Mouse (Mus musculus): ENCODE measurements around the gene Gm42417. TPM values are rescaled to one million over a fixed set of nuclear protein-coding genes. Genes with fewer than 3 reads are reported as not detected.
A peak's percentile ranks its signal among the peaks of the same experiment; 100 is the strongest.

The Gm42417 gene
- polyA plus RNA-seq (2014; fragmentation: Nextera tagmentation; extraction: Ambion mirVana) = 0.23 and 1.1 TPM in 2 replicates

DNA sequence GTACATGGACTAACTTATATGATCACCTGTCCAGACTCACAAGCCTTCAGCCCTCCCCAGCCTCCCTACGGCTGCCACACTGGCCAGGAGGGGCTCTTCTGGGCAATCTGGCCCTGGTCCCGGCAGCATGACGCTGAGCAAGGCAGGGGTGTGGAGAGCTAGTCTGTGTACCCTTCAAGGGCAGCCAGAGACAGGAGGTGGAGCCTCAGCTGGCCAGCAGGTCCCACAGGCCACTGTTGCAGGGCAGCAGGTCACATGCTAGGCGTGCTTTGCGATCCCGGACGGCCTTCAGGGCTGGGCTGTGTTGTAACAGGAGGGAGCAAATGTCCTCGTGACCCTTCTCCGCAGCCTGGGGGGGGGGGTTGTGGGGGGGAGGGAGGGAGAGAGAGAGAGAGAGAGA, at the start of gene Gm42417:
TSS of gene Gm42417 (minus strand) at position 244 of the 400 bp plus-strand sequence.
- no peak for ATAC-seq (ENCODE audit: low FRiP score)
- no peaks in the 10 kb centered on the region for H3K4me1 ChIP-seq (replicated peaks; ENCODE audit: control insufficient read depth, insufficient read depth, low read length)
- H3K27ac ChIP-seq = no peak within 1 kb of the TSS
- no peak within 1 kb of the TSS for H3K4me2 ChIP-seq (replicated peaks)
- 57% methylated on average over 9 of the region's 9 CpGs for WGBS
- H3K27me3 ChIP-seq (ENCODE audit: control insufficient read depth, insufficient read depth, low read length) = no peaks in the 10 kb centered on the region
- H3K4me3 ChIP-seq (replicated peaks; ENCODE audit: low read length) = no peak within 1 kb of the TSS
- no peaks in the 10 kb centered on the region for H3K9me3 ChIP-seq (ENCODE audit: control insufficient read depth, low read length)
- peaks cover 34% of the 10 kb centered on the region for H3K36me3 ChIP-seq (replicated peaks; ENCODE audit: control insufficient read depth, insufficient read depth)
- no peak for DNase-seq (ENCODE audit: low spot score)
- H3K9ac ChIP-seq = no peak within 1 kb of the TSS

DNA sequence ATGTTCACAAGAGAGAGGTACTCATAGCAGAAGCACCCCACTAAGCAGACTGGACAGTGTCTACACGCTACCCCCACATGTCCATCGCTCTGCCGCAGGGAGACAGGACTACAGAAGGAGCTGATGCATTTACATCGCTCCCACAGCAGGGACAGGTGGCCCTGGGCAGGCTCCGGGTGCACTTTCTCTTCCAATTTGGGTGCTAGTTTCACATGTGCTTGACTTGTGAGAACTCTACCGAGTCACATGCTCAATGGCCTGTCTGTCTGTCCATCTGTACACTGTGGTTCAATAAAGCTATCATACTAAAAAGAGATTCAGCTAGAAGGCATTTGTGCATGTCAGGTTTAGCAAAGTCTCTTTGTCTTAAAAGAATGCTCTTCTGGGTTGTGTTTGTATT, 48.6 kb upstream of the Gm42417 start:
- no peak overlapping the region for H3K27ac ChIP-seq
- DNase-seq (ENCODE audit: low spot score) (no peak), ATAC-seq (ENCODE audit: low FRiP score) (no peak)
- WGBS = 91% methylated on average over 6 of the region's 6 CpGs
- no peak overlapping the region for H3K9ac ChIP-seq
- H3K4me1 ChIP-seq (replicated peaks; ENCODE audit: control insufficient read depth, insufficient read depth, low read length) = peaks cover 21% of the 10 kb centered on the region
- no peaks in the 10 kb centered on the region; the same call in 1 of the 2 replicates for H3K27me3 ChIP-seq (ENCODE audit: control insufficient read depth, insufficient read depth, low read length)
- no peak overlapping the region for H3K4me3 ChIP-seq (replicated peaks; ENCODE audit: low read length)
- no peaks in the 10 kb centered on the region for H3K36me3 ChIP-seq (replicated peaks; ENCODE audit: control insufficient read depth, insufficient read depth)
- no peaks in the 10 kb centered on the region for H3K9me3 ChIP-seq (ENCODE audit: control insufficient read depth, low read length)
- no peak overlapping the region for H3K4me2 ChIP-seq (replicated peaks)

DNA sequence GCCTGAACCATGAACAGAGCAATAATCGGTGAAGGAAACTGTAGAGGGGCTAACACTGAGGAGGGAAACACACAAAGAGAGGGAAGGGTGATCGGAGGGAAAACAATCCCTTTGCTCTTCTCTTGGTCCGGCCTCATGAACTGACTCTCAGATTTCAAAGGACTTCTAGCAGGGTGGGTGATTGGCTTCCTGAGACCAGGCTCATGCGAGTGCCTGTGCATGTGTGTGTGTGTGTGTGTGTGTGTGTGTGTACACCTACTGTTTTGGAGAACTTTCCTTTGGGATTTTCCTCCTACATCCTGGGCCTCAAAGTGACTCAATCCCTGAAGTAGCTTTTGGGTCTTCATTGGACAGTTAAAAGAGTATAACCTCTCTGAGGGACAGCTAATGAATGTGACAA, 47.1 kb upstream of the Gm42417 start:
- DNase-seq (ENCODE audit: low spot score) (no peak), ATAC-seq (ENCODE audit: low FRiP score) (no peak)
- WGBS = 46% methylated on average over 4 of the region's 4 CpGs
- no peaks in the 10 kb centered on the region for H3K9me3 ChIP-seq (ENCODE audit: control insufficient read depth, low read length)
- no peak overlapping the region for H3K4me2 ChIP-seq (replicated peaks)
- H3K9ac ChIP-seq = no peak overlapping the region
- H3K27ac ChIP-seq = no peak overlapping the region
- H3K4me1 ChIP-seq (replicated peaks; ENCODE audit: control insufficient read depth, insufficient read depth, low read length) = peaks cover 21% of the 10 kb centered on the region
- no peaks in the 10 kb centered on the region; the same call in 1 of the 2 replicates for H3K27me3 ChIP-seq (ENCODE audit: control insufficient read depth, insufficient read depth, low read length)
- no peak overlapping the region for H3K4me3 ChIP-seq (replicated peaks; ENCODE audit: low read length)
- H3K36me3 ChIP-seq (replicated peaks; ENCODE audit: control insufficient read depth, insufficient read depth) = no peaks in the 10 kb centered on the region

DNA sequence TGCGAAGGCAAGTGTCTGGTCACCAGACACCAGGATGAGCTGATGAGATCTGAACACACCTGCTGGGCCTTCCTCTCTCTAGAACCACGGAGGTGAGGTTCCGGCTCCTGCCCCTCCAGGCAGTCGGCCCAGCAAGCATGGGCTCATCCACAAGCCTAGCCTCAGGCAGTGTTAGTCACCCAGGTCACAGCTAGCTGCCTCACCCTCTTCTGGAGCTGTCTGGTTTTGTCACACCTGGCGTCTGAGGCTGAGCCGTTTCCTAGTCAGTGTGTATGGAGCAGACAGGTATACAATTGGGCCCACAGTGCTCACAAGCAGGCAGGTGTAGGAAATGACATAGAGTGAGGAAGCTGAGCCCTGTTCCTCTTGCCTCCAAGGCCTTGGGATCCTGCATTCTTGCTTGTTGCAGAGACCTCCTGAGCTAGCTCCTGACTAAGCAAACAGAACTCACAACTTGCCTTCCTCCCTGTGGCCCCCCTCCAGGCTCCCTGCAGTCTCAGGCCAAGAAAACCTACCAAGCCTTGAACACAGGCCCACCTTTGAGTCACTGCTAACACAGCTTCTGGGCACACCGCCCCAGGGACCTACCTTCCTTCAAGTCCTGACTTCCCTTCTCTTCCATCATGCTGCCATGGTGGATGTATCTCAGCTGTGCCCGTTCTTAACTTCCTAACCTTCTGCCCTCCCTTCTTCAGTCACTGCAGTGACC, 44.3 kb upstream of the Gm42417 start:
- Histone ChIP-seq H3K27me3 (ENCODE audit: control insufficient read depth, insufficient read depth, low read length) (no peaks in the 10 kb centered on the region; the same call in 1 of the 2 replicates), H3K9ac (no peak overlapping the region), H3K4me1 (replicated peaks; ENCODE audit: control insufficient read depth, insufficient read depth, low read length) (peaks cover 21% of the 10 kb centered on the region), H3K9me3 (ENCODE audit: control insufficient read depth, low read length) (no peaks in the 10 kb centered on the region), H3K27ac (no peak overlapping the region), H3K4me2 (replicated peaks) (no peak overlapping the region), H3K36me3 (replicated peaks; ENCODE audit: control insufficient read depth, insufficient read depth) (no peaks in the 10 kb centered on the region), H3K4me3 (replicated peaks; ENCODE audit: low read length) (no peak overlapping the region)
- ATAC-seq (ENCODE audit: low FRiP score) = no peak
- 83% methylated on average over 8 of the region's 8 CpGs for WGBS
- no peak for DNase-seq (ENCODE audit: low spot score)

DNA sequence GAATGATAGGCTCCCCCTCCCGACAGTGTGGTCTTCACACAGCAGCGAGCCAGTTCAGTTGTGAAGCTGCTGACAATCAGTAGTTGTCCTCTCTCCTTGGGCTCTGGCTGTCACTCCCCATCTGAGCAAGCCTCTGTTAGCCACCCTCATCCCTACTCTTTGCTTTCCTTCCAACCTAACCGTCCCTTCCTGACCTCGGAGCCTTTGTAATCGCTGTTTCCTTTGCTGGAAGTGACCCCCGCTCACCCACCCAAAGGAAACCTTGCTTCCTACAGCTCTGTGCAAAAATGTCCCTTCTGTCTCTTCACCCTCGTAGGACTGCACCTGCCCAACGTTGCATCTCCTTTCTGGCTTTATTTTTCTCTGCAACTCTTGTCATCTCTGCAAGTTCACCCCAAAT, 43.0 kb upstream of the Gm42417 start:
- no peak for DNase-seq (ENCODE audit: low spot score)
- WGBS = 81% methylated on average over 8 of the region's 8 CpGs
- ATAC-seq (ENCODE audit: low FRiP score) = no peak
- H3K9ac ChIP-seq = no peak overlapping the region
- peaks cover 17% of the 10 kb centered on the region for H3K4me1 ChIP-seq (replicated peaks; ENCODE audit: control insufficient read depth, insufficient read depth, low read length)
- H3K27me3 ChIP-seq (ENCODE audit: control insufficient read depth, insufficient read depth, low read length) = no peaks in the 10 kb centered on the region; the same call in 1 of the 2 replicates
- H3K4me3 ChIP-seq (replicated peaks; ENCODE audit: low read length) = no peak overlapping the region
- no peaks in the 10 kb centered on the region for H3K9me3 ChIP-seq (ENCODE audit: control insufficient read depth, low read length)
- H3K36me3 ChIP-seq (replicated peaks; ENCODE audit: control insufficient read depth, insufficient read depth) = no peaks in the 10 kb centered on the region
- no peak overlapping the region for H3K27ac ChIP-seq
- H3K4me2 ChIP-seq (replicated peaks) = no peak overlapping the region

DNA sequence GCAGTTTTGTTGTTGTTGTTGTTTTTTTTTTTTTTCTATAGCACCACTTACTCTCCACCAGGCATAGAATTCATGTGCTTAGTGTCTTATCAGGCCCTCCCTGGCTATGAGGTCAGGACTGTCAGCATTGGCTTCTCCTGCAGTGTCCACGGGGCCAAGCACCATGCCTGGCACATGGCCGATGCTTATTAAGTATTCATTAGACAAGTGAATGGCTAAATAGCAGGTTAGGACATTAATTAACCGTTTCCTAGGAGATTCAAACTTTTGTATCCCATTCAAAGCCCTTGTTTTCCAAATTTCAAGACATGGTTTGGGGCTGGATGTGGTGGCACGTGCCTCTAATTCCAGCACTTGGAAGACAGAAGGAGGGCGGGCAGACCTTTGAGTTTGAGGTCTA, 42.0 kb upstream of the Gm42417 start:
- H3K27me3 ChIP-seq (ENCODE audit: control insufficient read depth, insufficient read depth, low read length) = no peaks in the 10 kb centered on the region; the same call in 1 of the 2 replicates

DNA sequence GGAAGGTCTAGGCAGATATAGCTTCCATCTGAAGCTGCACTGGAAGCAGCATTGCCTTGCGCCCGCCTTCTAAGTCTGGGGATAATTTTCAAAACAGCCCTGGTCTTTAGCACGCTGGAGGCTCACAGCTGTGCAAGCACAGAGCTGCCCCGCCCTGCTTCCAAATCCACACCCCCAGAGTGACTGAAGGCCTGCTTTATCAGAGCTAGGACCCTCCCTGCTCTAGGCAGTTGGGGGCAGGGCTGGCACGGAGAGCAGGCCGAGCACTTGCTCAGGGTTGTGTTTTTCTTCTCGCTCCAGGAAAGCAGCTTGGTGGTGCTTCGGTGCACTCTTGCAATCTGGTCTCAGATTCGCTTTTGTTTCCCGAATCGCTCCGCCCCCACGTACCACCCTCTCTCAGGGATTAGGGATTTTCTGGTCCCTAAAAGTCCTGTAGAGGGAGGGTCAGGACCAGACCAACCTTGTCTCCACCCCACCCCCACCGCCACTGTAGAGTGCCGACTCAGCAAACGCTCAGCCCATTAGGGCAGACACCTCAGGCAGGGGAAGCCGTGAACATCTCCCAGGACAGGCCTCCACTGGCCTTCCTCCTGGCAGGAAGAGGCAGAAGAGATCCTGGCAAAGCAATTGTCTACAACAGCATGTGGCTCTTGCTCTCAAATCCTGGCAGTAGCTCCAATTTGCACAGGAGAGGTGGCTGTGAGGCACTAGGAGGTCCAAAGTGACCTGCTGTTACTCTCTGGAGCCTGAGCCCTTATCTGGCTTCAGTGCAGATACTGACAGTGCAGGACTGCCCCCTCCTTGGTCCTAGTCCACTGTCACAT, 41.4 kb upstream of the Gm42417 start:
- peak overlapping the region; percentile 38 for H3K4me2 ChIP-seq (replicated peaks)
- H3K36me3 ChIP-seq (replicated peaks; ENCODE audit: control insufficient read depth, insufficient read depth) = no peaks in the 10 kb centered on the region
- peak overlapping the region; percentile 88 for H3K27ac ChIP-seq
- 2% methylated on average over 17 of the region's 17 CpGs for WGBS
- 0 out of 2 replicates have a peak overlapping the region, but pooled peaks have one; percentile 3 for H3K4me3 ChIP-seq (replicated peaks; ENCODE audit: low read length)
- DNase-seq (ENCODE audit: low spot score) (peak; percentile 70), ATAC-seq (ENCODE audit: low FRiP score) (peak; percentile 84)
- H3K4me1 ChIP-seq (replicated peaks; ENCODE audit: control insufficient read depth, insufficient read depth, low read length) = peaks cover 17% of the 10 kb centered on the region
- H3K27me3 ChIP-seq (ENCODE audit: control insufficient read depth, insufficient read depth, low read length) = no peaks in the 10 kb centered on the region; the same call in 1 of the 2 replicates
- peak overlapping the region; percentile 25 for H3K9ac ChIP-seq
- no peaks in the 10 kb centered on the region for H3K9me3 ChIP-seq (ENCODE audit: control insufficient read depth, low read length)

More for the DNA sequence above, 42.0 kb upstream of the Gm42417 start:
- ATAC-seq (ENCODE audit: low FRiP score) = no peak
- Histone ChIP-seq H3K36me3 (replicated peaks; ENCODE audit: control insufficient read depth, insufficient read depth) (no peaks in the 10 kb centered on the region), H3K9ac (0 out of 2 replicates have a peak overlapping the region, but pooled peaks have one; percentile 25), H3K9me3 (ENCODE audit: control insufficient read depth, low read length) (no peaks in the 10 kb centered on the region), H3K4me3 (replicated peaks; ENCODE audit: low read length) (no peak overlapping the region), H3K27ac (peak overlapping the region; percentile 88), H3K4me1 (replicated peaks; ENCODE audit: control insufficient read depth, insufficient read depth, low read length) (peaks cover 17% of the 10 kb centered on the region), H3K4me2 (replicated peaks) (no peak overlapping the region)
- WGBS = 44% methylated on average over 5 of the region's 5 CpGs
- DNase-seq (ENCODE audit: low spot score) = no peak

DNA sequence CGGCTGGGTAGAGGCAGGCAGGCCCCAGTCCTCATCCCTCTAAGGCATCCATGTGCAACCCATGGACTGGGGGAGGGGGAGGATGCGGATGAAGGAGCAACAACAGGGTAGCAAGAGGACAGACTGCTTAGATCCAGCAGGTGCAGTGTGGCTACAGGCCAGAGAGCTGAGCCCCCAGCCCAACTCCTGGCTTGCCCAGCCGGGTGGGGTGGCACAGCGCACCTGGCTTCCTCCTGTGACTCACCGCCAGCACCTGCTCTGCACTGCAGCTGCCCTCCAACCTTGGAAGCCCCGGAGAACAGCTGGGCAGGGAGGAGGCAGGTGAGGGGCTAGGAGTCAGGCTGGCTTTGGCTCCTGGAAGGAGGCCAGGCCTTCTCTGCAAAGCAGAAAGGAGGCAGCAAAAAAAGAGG, 40.8 kb upstream of the Gm42417 start:
- Histone ChIP-seq H3K36me3 (replicated peaks; ENCODE audit: control insufficient read depth, insufficient read depth) (no peaks in the 10 kb centered on the region), H3K9me3 (ENCODE audit: control insufficient read depth, low read length) (no peaks in the 10 kb centered on the region), H3K27me3 (ENCODE audit: control insufficient read depth, insufficient read depth, low read length) (no peaks in the 10 kb centered on the region), H3K27ac (peak overlapping the region; percentile 88), H3K9ac (peak overlapping the region; percentile 25), H3K4me3 (replicated peaks; ENCODE audit: low read length) (no peak overlapping the region), H3K4me2 (replicated peaks) (peak overlapping the region; percentile 38), H3K4me1 (replicated peaks; ENCODE audit: control insufficient read depth, insufficient read depth, low read length) (peaks cover 17% of the 10 kb centered on the region)
- DNase-seq (ENCODE audit: low spot score) (no peak), ATAC-seq (ENCODE audit: low FRiP score) (peak; percentile 59)
- 21% methylated on average over 6 of the region's 6 CpGs for WGBS

DNA sequence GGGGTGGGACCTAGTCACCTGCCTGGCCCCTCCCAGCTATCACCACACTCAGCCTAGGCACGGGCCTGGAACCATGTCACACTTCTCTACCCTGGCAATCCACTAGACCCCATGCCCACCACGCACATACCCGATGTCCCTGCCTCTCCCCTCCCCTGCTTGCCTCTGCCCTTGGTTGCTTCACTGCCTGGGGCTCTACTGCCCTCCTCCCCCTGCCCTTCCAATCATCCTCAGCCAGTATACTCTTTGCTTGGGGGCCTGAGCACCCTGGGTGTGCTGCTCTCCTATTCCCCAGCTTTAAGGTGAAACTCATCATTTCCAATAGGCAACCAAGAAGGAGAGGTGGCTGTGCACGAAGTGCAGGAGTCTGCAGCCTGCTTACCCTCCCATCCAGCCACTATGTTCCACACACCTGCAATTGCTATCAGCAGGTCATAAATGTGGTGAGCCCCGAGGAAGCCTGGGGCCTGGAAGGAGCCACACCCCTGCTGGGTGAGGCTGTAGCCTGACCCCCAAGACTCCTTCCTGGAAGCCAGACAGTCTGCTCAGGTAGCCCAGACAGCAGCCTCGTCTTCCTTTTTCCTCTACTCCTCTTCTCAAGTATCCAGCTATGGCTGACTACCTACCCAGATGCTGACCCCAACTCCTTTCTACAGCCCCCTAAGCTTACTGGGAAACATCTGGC, 37.9 kb upstream of the Gm42417 start:
- no peak overlapping the region for H3K27ac ChIP-seq
- no peaks in the 10 kb centered on the region for H3K36me3 ChIP-seq (replicated peaks; ENCODE audit: control insufficient read depth, insufficient read depth)
- H3K9me3 ChIP-seq (ENCODE audit: control insufficient read depth, low read length) = no peaks in the 10 kb centered on the region
- H3K4me3 ChIP-seq (replicated peaks; ENCODE audit: low read length) = no peak overlapping the region
- no peak overlapping the region for H3K9ac ChIP-seq
- no peak overlapping the region for H3K4me2 ChIP-seq (replicated peaks)
- 83% methylated on average over 6 of the region's 6 CpGs for WGBS
- H3K27me3 ChIP-seq (ENCODE audit: control insufficient read depth, insufficient read depth, low read length) = no peaks in the 10 kb centered on the region
- peaks cover 25% of the 10 kb centered on the region for H3K4me1 ChIP-seq (replicated peaks; ENCODE audit: control insufficient read depth, insufficient read depth, low read length)
- DNase-seq (ENCODE audit: low spot score) (no peak), ATAC-seq (ENCODE audit: low FRiP score) (no peak)

Data from hindbrain, embryonic 14.5 days (tissue).